Mouse (Mus musculus): ENCODE data around the gene Kcnn1.
A peak's percentile ranks its signal among the peaks of the same experiment; 100 is the strongest.

The Kcnn1 gene

DNA sequence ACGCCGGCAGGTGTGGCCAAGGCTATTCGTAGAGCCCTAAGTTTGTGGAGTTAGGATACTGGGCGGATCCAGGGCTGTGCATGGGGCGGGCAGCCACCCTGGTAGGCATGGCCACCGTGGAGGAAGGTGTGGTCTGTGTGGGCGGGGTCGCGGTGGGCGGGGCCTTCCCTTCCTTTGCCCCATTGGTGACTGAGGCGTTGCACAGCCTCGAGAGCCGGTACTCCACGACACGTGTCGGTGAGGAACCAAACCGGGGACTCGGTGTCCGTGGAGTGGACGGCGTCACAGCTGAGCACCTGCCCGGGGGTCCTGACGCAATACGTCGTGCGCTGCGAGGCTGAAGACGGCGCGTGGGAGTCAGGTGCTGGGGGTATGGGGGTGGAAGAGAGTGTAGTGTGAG lies 46.4 kb downstream of the Kcnn1 start:
- no peak for DNase-seq (ENCODE audit: low read depth, low spot score)

DNA sequence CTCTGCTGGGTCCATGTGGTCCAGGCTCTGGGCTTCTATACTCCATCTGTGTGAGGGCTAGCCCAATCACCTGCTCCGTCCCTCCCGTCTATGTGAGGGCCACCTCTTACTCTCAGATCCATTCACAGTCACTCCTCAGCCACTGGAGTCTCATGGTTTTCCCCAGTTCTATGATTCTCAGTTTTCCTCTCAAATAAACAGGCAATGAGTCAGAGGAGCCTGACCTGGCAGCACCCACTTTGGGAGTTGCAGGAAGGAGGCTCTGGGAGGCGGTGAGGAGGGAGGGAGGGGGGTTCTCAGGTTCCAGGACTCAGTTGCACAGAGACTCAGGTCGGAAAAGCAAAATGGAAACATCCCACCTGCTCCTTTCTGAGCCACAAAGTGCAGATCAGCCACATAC lies 50.2 kb downstream of the Kcnn1 start:
- DNase-seq (ENCODE audit: low read depth, low spot score): no peak

DNA sequence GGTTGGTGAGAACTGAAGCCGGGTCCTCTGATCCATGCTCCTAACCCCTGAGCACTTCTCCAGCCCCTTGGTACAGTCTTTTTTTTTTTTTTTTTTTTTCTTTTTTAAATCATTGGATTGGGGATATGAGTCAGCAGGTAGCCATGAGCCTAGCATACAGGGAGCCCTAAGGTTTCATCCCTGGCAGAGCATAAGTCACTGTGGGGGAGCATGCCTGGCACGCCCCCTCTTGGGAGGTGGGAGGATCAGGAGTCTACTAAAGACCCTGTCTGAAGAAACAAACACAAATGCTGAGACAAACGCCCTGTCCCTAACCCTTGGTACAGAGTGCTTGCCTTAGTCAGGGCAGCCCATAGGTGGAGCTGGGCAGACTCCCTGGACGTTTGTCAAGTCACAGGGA lies 51.0 kb downstream of the Kcnn1 start:
- no peak for DNase-seq (ENCODE audit: low read depth, low spot score)

DNA sequence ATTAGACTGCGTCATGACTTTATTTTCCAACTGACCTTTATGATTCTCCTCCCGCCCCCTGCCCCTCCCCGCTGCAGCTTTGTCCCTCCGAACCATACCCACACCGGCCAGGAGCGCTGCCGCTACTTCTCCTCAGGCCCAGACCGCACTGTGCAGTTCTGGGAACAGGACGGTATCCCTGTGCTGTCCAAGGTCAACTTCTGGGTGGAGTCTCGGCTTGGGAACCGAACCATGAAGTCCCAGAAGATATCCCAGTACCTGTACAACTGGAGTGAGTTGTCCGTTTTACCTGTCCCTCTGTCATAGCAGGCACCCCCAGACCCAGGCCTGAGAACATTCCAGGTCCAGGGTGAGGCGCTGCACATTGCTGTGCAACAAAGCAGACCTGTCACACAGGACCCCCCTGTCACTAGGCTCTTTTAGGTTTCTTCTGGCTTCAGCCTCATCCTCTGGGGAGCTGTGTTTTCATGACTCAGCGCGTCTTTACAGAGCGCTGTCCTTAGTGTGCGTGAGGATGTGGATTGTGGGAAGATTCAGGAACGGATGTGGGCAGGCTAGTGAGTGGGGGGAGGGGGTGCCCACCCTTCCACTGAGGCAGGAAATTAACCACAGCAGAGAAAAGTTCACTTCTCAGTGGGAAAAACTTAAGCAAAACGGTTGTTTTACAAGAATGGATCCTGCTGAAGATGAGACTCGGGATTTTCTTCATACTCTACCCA lies 51.9 kb downstream of the Kcnn1 start:
- DNase-seq (ENCODE audit: low read depth, low spot score): no peak

DNA sequence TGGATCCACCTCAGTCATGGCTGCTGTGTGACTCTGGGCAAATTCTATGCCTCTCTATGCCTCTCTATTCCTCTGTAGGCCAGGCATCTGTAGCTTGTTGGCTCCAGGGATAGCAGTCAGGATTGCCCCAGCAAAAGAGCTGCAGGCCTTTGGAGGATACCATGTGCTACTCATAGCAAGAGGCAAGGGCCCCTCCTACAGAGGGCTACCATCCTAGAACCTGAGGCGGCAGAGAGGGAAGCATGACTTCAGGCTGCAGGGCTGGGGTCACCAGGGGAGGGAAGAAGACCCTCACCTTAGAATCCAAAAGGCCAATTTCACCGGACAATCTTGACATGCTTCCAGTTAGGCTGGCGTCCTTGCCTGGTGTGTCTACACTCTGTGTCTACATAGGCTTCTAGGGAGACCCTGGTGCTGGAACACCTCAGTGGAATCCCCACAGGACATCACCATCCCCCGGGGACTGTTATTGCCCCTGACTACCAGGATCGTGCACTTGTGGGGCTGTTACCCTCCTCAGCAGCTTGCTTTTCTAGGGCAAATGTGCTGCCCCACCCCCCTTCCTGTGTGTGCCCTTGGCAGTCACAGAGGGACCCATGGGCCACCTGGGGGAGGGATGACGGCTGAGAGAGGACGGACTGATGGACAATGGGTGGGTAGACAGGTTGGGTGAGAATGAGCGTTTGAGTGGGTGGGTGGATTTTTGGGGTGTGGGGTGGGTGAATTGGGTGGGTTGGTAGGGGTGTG lies 53.9 kb downstream of the Kcnn1 start:
- no peak for DNase-seq (ENCODE audit: low read depth, low spot score)

DNA sequence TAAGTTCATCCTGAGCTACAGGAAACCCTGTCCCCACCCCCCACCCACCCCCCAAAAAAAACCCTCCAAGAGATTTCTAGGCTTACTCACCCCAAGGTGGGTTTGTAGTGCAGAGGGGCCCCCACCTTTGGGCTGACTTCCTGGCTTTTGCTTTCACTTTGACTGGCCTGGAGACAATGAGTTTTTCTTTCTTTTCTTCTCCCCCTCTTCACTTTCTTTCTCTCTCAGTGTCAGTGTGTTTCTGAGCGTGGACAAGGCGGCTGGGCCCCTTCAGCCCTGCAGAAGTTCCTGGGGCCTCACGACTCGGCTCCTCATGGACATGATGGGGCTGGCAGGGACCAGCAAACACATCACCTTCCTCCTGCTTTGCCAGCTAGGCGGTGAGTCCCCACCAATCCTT lies 54.8 kb downstream of the Kcnn1 start, which contains the start of gene Il12rb1:
Gene Il12rb1 (plus strand): TSS at position 211 of the 400 bp plus-strand sequence.
- peak; percentile 43 for DNase-seq (ENCODE audit: low read depth, low spot score)

DNA sequence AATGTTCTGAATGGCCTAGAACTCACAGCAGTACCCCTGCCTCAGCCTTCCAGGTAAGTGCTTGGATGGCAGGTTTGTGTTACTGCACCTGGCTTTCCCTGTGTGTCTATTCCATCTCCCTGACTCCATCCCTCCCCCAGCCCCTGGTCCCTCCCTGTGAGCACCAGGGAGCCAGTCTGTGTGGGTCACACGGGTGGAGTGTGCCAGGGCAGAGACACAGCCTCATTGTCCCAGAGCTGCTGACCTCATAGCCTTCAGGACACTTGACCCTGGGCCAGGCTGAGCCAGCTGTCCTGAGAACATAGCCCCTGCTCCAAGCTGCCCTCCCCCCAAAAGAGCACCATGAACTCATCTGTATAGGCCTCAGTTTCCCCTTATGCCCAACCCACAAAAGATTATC lies 55.8 kb downstream of the Kcnn1 start:
- DNase-seq (ENCODE audit: low read depth, low spot score): no peak

DNA sequence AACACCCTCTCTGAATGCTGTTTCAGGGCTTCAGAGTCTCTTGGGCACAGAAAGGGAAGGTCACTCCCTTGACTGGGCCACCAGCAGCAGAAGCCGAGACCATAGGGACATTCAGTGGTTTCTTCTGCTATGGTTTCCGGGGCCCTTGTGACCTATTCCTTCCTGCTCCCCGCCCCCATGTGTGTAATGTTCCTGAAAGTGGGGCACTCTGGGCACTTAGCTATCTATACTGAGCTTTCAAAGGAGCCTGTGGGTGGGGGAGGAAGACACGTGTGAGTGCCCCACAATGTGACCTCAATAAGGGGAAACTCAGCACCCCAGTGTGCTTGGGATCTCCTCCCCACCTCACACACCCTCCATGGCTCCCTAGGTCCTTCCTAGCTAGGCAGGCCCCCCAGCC lies 56.5 kb downstream of the Kcnn1 start:
- no peak for DNase-seq (ENCODE audit: low read depth, low spot score)

DNA sequence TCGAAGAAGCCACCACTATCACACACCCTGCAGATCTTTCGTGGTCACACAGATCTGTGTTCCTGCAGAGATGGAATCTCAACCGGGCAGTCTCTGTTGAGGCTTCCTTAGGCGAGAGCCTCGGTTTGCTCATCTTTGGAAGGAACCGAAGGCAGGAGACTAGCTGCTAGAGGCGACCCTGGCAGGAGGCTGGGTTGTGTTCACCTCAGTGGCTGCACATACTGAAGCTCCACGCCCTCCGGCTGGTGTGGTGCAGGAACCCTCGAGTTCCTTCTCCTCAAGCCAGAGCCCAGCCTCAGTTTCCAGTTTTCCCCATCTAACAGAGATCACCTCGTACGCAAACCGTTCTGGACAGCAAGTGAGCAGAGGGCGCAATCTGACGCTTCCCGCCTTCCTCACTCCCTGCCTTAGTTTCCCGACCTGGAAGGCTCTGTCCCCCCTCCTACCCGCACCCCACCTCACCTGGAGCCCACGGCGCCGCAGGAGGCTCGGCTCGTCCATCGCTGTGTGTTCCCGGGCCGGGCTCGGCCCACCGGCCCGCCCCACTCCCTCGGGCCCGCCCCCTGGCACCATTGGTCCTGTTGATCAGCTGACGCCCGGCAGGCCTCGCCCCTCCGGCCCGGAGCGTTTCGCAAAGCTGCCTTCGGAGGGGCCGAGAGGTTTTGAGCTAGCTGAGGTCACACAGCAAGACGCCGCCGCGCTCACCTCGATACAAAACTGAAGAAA lies 58.4 kb downstream of the Kcnn1 start, which contains the start of gene Mast3:
Gene Mast3 (minus strand): TSS at position 574 of the 726 bp plus-strand sequence.
- peak; percentile 93 for DNase-seq (ENCODE audit: low read depth, low spot score)

DNA sequence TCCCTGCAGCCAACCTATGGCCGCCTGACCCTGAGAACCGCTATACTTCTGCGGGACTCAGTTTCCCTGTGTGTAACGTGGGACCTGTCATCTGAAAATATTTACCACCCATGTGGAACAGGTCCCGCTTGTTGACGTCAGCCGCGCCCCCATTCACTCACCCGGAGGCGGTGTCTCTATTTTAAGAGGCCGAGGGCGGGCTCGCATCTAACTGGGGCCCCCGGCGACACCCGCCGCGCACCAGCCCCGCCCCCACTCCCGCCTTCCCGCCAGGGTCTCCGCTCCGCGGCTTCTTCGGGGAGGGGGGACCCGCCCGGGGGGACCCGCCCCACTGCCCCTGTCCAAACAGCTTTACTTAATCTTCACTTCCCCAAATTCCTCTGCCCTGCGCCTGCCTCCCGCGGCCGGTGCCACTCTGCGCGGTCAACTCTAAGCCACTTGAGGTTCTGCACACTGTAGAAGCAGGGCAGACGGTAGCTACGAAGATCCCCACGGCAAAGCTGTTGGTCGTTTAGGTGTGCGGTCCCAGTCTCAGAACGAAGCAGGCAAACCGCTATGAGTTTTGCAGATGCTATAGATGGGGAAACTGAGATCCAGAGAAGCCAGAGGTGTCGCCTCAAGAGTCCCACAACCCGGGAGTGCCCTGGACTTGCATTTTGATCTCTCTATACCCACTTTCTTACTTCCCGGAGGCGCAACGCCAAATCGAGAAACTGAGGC lies 59.1 kb downstream of the Kcnn1 start:
- DNase-seq (ENCODE audit: low read depth, low spot score): peak; percentile 91

DNA sequence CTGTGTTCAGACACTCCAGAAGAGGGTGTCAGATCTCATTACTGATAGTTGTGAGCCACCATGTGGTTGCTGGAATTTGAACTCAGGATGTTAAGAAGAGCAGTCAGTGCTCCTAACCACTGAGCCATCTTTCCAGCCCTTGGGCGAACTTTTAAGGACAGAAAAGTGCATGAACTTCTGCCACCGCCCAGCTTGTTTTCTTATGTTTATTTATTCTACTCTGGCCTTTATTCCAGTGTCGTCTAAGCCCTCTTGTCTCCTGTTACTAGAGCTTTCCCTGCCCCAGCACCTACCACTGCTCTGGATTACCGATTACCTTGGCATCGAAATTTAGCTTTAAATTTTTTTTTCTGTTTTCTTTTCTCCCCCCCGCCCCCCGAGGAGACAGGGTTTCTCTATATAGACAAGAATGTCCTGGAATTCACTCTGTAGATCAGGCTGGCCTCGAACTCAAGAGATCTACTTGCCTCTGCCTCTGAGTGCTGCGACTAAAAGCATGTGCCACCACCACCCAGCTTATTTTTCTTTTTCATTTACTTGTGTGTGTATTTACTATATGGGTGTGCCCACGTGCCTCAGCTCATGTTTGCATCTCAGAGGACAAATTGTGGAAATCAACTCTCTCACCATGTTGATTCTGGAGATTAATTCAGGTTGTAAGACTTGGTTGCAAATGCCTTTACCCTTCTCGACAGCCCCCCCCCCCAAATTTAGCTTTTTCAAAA lies 60.1 kb downstream of the Kcnn1 start:
- DNase-seq (ENCODE audit: low read depth, low spot score): no peak

DNA sequence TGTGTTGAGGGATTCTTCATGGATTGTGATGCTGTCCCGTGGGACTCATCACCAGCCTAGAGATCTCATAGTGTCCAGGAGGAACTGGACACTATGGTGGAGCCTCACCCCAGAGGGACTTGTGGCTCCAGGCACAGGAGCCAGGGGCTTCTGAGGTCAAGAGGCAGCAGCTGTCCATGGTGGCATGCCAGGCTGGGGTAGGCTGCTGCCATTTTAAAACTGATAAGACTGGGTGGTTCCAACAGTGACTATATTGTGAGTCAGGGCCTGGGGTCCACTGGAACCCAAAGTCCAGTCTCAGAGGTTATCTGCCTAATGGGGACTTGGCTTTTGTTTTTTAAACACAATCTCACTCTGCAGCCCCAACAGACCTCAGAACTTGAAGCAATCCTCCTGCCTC lies 61.2 kb downstream of the Kcnn1 start:
- DNase-seq (ENCODE audit: low read depth, low spot score): no peak

DNA sequence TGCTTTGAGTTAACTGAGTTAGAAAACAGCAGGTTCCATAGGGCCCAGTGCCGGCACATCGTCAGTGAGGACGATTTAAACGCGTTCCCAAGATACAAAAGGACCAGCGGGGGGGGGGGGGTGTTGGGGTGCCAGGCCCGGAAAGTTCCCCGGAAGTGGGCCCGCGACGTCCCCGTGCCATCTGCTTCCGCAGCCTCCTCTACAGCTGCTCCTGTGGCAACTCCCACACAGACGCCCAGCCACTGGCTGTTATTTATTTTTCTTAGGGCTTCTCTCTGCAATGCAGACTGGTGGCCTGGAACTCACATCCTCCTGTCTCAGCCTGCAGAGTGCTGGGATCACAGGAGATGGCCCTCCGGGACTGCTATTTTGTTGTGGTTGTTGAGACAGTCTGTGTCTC lies 61.9 kb downstream of the Kcnn1 start:
- DNase-seq (ENCODE audit: low read depth, low spot score): no peak

DNA sequence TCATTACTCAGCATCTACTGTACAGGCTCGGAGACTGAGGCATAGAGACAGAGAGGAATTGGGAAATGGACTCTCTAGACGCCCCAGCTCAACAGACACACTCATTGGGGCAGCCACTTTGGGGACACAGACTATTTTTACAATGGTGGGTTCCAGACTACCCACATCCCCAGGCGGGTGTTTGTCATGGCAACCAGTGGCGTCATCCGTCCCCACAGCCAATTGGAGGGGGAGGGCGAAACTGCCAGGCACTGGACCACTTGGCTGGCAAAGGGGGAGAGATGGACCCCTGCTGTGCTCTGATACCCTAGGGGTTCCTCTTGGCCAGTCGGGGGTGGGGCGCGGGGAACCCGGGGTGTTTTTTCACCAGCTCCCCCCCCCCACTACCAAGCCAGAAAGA lies 62.4 kb downstream of the Kcnn1 start:
- no peak for DNase-seq (ENCODE audit: low read depth, low spot score)

DNA sequence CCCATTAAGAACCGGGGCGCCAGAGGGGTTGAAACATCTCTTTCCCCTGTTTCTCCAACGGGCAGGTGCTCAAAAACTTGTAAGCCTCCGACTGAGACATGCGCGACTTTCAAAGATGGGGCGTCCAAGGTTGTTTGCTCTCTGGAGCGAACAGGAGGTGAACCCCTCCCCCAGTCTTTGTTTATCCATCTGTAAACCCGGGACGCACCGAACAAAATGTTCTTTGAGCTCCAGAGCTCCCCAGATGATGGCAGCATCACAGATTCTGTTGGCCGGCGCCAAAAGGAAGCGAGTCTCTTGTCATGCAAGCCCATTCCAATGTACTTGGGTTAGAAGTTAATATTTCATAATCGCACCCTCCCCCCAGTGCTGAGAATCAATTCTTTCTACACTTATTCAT lies 64.8 kb downstream of the Kcnn1 start:
- DNase-seq (ENCODE audit: low read depth, low spot score): no peak

DNA sequence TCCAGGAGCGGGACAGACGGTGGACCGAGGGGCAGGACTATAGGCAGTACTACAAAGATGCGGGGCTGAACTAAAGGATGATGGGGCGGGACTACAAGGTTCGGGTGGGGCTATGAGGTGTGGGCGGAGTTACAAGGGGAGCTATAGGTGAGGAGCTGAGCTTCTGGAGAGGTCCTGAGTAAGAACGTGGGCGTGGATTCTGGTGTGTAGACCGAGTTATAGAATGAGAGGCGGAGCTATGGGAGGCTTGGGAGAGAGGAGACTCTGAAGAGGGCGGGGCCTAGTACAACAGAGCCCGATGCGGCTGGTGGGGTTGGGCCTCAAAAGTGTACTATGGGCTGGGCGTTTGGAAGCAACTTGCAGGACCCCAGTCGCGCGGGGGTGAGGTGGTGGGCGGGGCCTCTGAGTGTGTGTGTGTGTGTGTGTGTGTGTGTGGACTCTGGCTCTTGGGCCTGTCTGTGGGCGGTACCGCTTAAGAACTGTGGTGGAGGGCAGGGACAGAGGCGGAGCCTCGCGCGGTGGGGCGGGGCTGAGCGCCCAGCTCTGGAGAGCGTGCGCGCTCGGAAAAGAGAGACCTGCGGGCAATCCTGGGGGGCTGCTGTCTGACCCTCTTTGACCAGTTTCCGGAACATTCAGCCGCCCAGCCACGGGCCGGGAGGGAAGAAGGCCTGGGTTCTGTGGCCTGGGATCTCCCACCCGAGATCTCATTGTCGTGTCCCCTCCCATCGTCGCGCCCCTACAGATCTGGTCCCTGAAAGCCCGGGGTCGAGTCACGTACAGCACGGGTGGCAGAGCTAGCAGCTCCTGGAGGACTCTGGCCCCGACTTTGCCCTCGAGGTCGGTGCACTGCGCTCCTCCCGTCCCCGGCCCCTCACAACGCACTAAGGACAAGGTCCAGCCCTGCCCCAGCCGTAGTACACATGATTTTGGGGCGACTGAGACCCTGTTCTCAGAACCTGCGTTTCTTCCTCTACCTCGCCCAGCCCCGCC lies 65.7 kb downstream of the Kcnn1 start:
- peak; percentile 95 for DNase-seq (ENCODE audit: low read depth, low spot score)

DNA sequence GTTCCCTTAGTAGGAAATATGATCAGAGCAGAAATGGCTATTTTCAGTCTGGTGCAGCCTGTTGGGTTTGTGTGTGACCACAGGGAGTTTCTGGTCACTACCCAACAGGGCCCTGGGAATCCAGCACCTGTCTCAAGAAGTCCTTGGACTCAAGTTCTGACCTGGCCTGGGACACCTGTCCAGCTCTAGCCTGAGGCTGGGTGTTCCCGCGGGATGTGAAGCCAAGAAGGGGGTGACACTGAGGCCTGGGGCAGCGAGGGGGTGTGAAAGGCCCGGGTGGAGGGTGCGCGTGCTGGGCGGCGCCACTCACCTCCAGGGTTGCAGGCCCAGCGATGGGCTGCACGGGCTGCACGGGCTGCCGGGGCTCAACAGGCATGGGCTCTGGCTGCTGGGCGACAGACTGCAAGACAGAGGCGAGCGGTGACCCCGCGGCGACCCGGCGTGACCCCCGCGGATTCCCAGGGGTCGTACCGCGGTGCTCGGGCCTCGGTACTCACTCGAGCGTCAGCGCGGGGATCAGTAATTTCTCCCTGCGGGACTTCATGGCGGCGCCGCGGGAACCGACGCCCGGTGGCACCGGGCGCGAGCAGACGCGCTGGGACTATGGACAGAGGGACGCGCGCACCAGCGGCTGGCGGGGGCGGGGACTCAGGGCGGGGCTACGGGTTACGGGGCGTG lies 66.5 kb downstream of the Kcnn1 start:
- DNase-seq (ENCODE audit: low read depth, low spot score): no peak

DNA sequence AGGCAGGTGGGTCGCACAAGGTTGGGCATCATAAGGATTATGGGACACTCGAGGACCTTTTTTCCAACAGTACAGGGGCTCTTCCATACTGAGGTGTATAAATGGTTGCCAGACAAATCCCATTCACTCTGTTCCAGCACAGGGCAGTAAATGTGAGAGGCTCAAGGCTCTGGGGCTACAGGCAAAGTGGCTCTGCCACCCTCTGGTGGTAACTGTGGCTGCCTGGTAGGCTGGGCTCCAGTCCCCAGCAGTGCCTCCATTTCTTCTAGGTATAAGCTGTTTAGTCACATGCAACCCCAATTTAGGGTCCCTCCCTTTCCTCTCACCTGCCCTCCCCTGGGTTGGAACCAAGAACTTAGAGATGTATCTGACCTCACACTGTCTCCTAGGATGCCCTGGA lies 67.7 kb downstream of the Kcnn1 start:
- DNase-seq (ENCODE audit: low read depth, low spot score): no peak

DNA sequence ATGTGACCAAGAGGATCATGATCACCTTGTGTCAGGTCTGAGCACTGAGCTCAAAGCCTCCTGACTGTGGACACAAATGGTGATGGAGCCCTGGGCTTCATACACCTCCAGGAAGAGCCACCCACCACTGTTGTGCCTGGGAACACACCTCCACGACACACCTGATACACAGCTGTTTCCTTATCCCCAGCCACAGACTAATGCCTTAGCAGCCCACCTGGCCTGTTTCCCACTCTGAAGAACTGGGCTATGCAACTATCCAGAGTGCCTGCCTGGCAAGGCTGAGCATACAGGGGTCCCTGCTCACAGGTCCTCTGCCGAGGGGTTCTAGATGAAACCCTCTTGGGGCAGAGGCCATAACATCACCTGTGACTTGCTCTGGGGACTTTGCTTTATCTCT lies 68.8 kb downstream of the Kcnn1 start:
- no peak for DNase-seq (ENCODE audit: low read depth, low spot score)
